Mouse (Mus musculus): ENCODE results near the gene Gpr132.

- no peak for TF ChIP-seq CTCF (conservative IDR thresholded peaks at IDR 0.05 in 1 of 2, IDR thresholded peaks at IDR 0.05 in 1 of 2; ENCODE audit: low read depth in 2 of 2, low read length in 2 of 2)
- TF ChIP-seq NELFE (IDR thresholded peaks at IDR 0.05; ENCODE audit: low read depth, low read length) = no peak
- TF ChIP-seq RAD21 (IDR thresholded peaks at IDR 0.05; ENCODE audit: low read depth, low read length) = no peak
- TF ChIP-seq SIN3A (IDR thresholded peaks at IDR 0.05; ENCODE audit: low read length) = no peak
- no peak for TF ChIP-seq ZC3H11A (IDR thresholded peaks at IDR 0.05; ENCODE audit: low read depth, low read length)
- TF ChIP-seq CHD2 (IDR thresholded peaks at IDR 0.05; ENCODE audit: low read length) = no peak
- no peak for TF ChIP-seq ZMIZ1 (IDR thresholded peaks at IDR 0.05; ENCODE audit: low read depth, low read length)
- TF ChIP-seq IRF4 (IDR thresholded peaks at IDR 0.05; ENCODE audit: low read depth, low read length) = no peak
- no peak for TF ChIP-seq ELF1 (IDR thresholded peaks at IDR 0.05; ENCODE audit: low read depth, low read length)
Measured at GRCm38 (mm10) chr12:112804046-112804445, 64.0 kb downstream of the Gpr132 start.
